Mouse (Mus musculus) 416B (cell line): ENCODE data around the gene Tigar.

ENCODE experiments used
- DNase-seq: peaks from one replicate; pipeline ENCODE4 v3.0.0; 2011; ENCODE audit warnings: low read depth

Tigar gene

DNA sequence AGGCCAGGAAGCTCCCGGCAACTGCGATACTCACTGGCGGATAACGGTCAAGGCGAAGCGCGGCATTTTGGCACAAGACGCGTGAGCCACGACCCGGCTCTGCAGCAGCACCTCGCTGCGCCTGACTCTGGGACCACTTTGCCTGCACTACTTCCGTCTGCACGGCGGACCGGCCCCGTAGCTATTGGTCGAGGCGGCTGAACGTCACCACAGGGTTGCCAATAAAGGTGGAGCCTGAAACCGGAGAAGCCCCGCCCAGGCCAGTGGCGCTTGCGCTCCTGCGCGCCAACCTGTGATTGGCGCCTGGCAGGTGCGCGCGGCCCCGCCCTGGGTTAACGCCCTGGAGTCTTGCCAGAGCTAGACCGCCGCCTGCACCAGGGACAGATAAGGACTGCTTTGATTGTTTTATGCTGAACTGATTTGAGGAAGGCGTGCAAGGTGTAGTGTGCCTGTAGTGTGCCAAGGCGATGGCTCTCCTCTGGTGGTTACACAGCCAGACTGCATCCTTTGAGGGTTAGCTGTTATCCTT is at the start of gene Tigar:
Gene Tigar (minus strand): TSS at position 156 of the 529 bp plus-strand sequence.
- peak; percentile 98 for DNase-seq

DNA sequence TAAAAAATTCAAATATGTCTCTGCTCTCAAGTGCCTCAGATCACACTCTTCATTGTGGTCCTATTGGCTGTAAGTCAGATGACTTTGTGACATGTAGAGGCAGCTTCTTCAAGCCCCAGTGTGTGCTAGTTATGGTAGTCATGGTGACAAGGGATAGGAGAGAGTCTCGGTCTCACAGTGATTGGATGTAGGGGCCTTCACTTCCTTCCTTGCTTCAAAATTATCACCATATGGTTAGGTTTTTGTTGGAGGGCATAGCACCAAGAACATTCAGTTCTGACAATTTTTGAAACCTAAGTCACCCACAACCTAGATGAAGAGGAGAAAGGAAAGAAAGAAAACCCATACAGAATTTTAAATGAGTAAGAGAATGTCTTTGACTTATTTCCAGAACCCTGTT is 48.0 kb upstream of the Tigar start:
- no peak for DNase-seq

DNA sequence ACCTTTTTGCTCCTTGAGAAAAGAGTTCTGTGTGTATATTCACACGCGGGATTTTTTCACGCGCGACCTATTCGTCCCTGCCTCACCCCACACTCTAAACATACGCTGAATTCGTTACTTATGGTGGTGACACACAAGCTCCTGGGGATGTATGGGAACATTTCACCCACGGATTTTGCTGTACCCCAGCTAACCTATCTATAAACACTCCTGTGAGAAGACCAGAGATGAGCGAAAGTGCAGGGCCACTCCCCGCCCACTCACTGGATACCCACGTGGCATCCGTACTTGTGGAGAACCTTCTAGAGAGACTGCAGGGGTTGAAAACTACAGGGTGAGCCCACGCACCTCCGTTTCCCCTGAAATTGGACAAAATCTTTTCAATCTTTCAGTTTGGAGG is 46.1 kb upstream of the Tigar start:
- peak; percentile 77 for DNase-seq

DNA sequence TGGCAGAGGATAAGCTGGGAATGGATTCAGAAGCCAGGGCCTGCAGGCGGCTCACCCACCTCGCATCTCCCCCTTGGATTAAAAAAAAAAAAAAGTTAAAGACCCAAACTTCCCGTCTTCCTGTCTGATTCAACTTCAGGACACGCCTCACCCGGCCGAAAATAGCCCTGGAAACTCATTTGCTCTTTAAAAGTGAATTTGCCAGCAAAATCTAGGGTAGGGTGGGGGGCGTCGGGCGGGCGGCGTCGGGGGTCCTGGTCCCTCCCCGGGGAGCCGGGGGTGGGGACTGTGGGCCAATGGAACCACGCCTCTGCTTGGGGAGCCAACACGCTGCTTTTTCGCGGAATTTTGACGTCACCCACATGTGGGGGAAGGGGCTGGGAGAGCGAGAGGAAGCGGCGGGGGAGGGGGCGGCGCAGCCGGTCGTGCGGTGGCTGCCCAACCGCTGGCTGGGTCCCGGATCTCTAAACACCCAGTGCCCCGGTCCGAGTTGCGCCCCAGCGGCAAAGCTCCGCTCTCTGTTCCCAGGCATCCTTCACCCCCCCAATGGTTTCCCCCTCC is 45.4 kb upstream of the Tigar start:
- peak; percentile 96 for DNase-seq

DNA sequence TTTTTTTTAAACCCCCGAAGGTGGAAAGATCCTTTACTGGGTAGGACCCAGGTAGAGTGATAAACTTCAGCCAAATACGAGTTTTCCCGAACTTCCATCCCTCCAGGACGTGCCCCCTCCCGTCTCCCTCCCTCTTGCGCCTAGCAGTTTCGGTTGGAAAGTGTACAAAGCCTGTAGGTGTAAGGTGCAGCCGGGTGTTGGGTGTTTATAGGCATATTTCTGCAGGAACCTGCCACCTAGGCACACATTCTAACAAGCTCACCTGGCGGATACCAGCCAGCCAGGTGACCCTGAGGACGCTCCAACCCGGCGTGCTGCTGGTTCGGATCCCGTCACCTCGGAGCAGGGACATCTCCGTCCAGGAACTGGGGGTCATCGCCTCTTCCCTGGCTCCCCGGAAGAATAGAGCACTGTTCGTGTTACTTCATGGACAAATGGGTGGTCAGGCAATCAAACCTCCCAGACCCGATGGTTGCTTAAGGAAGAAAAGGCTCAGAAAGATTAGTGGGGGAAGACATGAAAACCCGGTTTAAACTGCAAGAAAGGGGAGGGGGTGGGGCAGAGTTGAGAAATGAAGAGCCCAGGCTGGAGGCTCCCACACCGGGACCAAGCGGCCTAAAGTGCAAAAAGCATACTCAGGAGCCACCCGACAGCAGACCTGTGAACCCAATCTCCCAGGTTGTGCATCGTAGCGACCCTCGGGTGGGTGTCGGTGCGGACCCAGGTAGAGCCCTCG is 44.8 kb upstream of the Tigar start:
- peak; percentile 84 for DNase-seq

DNA sequence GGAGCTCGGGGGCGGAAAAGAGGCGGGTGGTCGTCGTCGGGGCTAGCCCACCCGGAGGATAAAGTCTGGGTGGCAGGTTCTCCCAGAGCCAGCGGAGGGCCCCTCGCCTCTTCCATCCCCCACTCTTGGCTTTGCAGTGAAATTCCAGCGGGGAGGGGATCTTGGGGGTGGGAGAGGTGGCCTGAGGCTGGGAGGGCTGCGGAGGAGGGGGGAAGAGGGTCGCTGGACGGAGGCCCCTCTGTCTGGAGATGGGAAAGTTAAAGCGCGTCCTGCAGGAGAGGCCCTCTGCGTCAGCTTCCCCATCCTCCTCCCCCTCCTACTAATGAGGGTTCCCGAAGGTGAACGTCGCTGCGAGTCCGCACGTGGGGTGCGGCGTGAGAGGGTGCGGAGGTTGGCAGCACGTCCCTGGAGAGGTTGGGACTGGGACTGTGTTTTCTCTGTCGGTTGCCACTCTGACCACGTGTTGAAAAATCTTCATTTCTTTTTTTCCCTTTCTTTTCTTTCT is 44.0 kb upstream of the Tigar start:
- DNase-seq = peak; percentile 68

DNA sequence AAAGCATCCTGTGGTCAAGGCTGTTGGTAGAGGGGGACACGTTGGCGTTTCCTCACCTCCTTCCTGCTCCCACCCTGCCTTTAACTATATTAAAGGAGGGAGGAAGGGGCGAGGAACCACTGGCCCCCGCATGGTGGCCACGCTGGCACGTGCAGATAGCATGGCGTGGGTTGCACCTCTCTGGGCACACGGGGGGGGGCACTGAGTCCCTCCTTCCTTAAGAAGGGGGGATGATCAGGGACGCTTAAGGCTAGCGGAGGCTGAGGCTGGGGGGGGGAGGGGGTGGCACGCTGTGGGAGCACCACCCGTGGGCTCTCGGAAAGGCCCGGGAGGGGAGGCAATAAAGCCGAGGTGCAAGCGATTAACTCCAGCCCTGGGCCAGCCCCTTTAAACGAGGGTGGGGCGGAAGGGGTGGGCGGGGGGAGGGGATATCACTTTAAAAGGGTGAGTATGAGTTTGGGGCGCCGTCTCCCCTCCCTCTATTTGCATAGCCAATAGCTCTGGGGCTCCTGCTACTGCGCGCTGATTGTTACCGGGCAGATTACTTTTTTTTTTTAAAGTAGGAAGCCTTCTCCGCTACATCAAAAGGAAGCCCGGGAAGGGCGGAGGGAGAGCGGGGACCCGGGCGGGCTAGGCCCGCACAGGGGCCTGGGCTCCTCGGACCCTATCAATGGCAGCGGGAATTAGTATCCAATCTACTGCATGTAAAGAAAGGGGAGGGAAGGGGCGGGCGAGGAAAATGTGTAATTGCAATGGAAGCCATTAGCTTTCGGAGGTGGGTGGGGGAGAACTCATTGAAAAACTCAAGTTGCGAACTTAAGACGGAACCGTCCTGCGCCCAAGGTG is 43.0 kb upstream of the Tigar start, which contains the start of gene Ccnd2:
Gene Ccnd2 (minus strand): TSS at position 88 of the 846 bp plus-strand sequence.
- peak; percentile 98 for DNase-seq

DNA sequence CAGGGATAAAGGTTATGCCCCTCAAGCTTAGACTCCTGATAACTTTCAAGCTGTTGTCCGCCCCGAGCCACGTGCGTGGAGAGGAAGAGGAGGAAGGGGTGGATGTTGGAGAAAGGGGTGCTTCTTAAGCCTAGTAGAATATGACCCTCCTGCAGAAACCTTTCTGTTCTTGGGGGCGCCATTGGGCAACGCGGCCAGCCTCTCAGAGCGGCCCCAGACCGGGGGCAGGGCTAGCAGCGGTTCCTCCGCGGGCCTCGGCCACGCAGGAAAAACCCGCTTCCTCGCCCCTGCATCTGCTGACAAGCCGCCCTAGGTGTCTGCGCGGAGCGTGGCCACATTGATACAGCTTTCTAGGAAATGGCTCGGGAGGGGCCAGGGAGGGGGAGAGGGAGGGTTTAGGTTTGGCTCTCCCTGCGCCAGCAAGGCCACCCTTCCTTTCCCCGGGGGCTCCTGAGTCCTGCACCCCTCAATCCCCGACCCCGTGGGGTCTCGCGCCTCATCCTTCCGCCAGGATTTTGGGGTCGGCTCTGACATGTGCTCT is 42.3 kb upstream of the Tigar start:
- DNase-seq = peak; percentile 95

DNA sequence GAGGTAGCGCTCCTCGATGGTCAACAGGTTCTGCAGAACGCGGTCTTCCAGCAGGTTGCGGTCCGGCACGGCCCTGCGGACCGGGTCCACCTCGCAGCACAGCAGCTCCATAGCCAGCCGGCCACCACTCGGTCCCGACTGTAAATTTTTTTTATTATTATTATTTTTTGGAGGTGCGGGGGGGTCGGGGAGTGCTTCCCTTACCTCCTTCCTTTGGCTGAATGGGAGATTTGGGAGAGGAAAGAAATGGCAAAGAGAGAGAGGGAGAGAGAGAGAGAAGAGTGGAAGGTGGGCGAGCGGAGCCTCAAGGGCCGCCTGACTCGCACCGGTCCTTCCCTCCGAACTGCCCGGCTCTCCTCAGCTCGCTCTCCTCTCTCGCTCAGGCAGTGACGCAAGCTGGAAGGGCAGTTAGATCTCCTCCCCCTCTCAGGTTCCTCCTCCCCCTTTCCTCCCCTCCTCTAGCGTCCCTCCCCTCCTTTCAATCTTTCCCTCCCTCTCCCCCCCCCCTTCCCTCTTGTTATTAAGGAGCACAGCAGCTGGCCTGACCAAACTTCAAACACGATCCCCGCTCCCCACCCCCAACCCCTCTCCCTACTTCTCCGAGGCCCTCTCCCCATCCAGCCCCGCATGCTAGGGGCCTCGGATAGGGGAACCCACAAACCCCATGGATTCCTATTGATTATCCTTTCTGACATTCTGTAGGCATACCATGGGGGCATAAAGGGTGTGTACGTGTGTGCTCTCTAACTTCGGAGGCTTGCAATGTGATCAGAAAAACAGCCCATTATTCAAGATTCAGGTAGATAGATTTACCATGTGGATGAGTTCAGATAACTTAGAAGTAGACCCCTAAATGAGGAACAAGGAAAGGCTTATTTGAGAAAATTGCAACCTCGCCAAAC is 41.6 kb upstream of the Tigar start:
- DNase-seq = peak; percentile 98

DNA sequence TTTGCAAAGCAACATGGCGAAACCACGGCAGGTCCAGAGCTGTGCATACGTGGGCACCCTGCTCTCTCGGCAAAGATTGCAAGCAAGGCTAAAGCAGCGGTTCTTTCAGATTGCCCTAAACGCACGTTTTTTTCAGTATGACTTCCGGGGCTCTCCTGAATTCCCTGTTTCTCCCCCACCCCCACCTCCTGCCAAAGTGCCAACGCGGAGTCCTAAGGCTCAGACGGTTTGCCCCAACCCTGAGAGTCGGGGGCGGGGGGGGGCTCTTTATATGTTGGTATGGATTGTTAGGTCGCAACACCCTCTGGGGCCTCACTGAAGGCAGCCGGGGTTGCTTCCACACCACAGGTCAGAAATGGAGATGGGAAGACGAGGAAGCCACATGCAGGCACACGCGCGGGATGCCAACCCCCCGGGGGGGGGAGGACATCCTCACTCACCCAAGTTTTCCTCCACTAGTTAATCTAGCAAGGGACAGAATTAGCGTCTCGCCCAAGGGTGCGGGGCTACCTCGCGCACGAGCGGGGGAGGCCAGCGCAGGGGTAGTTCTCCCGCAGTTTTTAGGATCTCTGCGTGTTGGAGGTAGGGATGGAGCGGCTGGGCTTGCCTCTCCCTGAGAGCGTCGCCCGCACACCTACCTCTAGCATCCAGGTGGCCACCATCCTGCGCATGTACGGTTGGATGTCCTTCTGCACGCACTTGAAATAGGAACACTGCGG is 40.7 kb upstream of the Tigar start:
- peak; percentile 61 for DNase-seq

DNA sequence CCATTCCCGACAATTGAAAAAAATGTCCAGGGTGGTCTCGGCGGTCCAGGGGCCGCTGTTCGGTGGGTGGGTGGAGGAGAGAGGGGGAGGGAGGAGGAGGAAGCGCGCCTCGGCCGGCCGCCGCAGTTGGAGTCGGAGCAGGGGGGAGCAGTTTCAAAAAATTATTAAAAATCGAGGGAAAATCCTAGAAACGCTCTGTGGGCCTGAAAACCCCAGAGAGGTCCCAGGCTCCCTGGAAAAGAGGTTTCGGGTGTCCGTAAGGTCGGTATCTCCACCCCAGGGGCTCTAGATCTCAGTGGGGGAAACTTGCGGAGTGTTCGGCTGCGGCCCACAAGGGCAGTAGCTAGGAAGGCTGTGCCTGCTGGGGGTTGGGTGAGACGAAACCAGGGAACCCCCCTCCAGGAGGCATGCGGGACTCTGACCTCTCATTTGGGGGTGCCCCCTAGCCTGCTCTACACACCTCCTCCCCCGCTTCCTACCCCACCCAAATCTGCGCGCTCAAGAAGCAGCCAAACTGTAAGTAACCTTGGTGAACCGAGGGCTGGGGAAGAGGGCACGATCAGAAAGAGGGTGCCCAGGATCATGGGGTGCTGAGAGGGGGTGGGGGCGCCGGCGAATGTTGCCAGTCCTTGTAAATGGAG is 40.1 kb upstream of the Tigar start:
- DNase-seq = peak; percentile 48

DNA sequence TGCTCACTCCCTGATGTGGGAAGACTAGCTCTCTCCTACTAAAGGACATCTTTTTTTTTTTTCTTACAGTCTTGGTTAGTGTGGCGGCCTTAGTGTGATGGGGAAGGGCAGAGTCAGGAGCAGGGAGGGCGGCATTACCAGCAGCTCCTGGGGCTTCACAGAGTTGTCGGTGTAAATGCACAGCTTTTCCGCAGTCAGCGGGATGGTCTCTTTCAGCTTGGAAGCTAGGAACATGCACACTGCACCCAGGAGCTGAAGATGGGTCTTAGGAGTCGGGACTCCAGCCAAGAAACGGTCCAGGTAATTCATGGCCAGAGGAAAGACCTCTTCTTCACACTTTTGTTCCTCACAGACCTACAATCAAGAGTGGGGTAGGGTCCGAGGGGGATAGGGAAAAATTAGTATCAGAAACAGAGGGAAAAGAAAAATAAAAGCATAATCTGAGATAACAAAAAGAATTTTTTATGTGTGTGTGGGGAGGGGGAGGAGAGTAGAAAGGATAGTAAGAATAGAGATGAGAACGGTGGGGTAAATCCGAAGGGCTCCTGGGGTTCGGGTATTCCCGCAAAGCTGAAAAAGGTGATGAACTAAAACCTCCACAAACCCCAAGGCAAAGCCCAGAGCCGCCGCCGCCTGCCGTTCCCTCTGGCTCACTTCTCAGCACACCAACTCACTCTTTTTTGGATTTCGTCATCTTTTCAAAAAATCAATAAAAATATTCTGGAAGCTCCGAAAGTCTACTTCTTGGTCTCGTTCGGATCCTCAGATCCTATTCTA is 39.4 kb upstream of the Tigar start:
- DNase-seq = peak; percentile 47

DNA sequence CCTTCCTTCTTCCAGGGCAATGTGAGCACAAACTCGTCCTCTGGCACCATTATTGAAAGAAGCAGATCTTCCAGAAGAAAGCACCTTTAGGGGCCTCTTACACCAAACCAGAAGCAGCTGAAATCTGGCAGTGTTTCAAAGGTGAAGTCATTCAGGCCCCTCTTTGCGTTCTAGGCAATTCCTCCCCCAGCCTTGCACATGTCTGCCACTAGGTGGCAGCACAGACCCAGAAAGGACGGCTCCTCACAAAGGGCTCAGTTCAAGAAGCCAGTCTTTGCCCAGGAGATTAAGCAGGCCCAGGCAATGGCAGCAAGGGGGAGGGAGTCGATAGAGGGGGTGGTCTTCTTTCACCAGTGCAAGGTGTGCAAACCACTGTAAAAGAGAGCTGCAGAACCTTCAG is 38.3 kb upstream of the Tigar start:
- DNase-seq = peak; percentile 92

DNA sequence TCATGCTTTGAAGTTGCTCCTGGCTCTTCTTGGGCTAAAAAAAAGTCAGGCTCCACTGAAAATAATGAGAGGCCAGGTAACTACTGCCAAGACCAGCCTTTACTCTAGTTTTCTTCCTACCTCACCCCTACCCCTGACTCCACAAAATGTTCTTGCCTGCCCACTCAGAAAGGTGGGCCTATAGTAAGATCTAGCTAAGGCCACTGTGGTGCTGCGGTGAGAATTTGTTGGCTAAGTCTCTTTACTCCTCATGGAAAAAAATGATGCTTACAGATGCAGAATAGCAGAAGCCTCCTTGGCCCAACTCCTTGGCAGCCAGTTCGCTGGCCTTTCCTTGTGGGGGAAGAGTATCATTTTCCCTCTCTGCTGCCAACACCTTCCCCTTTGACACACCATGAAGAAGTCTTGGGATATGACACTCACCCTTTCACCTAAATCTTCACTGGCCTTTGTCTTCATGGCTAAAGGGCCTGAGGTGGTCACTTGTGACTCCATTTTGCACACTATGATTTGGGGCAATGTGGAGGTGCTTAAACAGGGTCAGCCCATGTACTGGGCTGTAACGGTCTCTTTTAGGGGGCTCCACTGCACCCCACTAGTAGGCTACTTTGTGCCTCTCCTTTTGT is 37.1 kb upstream of the Tigar start:
- DNase-seq = no peak

DNA sequence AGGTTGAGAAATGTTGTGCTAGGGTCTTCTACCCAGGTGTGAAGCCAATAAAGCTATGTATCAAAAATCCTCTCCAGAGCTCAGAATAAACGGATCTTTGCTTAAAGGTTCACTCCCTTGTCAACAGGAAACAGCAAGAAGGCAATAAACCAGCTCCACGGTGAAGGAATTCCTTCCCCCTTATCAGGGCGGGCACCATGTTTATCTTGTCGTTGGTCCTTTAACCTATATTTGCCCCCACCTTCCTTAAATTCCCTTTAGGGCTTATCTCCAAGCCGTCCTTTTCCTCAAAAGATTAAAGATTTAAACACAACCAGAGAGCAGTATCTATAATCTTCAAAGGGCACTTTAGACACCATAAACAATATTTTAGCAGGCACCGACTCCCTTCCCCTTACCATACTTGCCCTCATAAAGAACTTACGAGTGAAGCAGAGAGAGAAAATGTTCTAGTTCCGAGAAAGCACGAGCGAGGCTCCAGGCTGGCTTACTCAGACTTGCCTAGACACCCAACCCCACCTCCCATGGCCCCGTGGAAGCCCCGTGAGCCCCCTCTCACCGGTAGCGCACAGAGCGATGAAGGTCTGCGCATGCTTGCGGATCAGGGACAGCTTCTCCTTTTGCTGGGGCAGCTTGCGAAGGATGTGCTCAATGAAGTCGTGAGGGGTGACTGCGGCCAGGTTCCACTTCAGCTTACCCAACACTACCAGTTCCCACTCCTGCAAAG is 36.3 kb upstream of the Tigar start:
- no peak for DNase-seq

DNA sequence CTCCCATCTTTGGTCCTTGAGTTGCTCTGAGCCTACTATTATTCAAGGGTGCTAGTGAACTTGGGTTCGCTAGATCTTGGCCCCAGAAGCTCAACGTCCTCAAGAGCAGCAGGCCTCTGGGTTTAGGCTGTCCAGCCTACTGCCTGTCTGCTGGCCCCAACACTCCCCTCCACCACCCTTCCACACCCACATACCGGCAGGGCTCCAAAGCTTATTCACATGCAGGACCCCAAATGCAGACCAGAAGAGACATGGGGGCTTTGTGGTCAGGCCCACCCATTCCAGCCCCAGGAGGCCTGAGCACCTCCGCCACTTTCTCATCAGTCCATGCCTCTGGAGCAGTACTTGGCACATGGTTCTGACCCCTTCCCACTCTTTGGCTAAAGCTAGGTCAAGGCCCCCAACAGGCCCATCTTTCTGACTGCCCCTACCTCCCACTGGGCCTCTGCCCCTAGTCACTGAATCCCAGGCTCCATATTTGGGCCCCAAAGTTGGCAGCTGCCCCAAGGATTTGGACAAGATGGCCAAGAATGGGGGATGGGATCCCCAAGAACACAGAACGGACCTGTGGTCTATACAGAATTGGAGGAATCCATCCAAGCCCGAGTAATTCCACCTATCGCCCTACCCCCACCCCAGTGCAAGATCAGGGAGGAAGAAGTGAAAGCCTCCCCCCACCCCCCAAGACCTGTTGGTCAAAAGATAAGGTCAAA is 34.4 kb upstream of the Tigar start:
- DNase-seq = no peak

DNA sequence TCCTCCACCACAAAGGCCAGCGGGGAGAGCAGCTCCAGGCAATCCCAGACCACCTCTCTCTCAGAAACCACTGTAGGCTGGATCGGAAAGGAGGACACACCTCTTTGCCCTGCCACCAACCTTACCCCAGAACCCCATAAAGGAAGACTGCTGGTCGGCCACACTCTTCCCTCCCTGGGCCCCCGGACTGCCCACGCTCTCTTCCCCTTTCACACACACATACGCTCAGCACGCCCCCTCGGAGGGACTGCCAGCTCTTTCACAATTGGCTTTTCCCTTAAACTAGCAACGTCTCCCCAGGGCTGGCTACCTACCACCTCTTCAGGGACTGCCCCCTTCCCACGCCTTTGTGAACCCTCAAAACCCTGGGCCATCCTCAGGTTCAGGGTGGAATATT is 33.8 kb upstream of the Tigar start:
- DNase-seq = peak; percentile 72
